Mouse (Mus musculus) hindbrain, embryonic 15.5 days (tissue): Measurements from ENCODE around the gene Sufu. TPM values are rescaled to one million over a fixed set of nuclear protein-coding genes. Genes with fewer than 3 reads are reported as not detected.

Source experiments
- ATAC-seq: fragments of 200-750 bp; cut with Nextera tagmentation; 2 replicates; pipeline ENCODE4 v1.8.0; 2017; ENCODE audit warnings: low read depth, moderate number of reproducible peaks, moderate TSS enrichment; ENCODE audit not compliant: low FRiP score
- H3K27ac ChIP-seq: fragments of 300-500 bp; sonication (generic); replicated peaks from 2 replicates; pipeline ENCODE4 v1.5.1; 2015; ENCODE audit warnings: mild to moderate bottlenecking, inconsistent platforms
- H3K27me3 ChIP-seq: fragments of 300-500 bp; sonication (generic); 2 replicates; pipeline ENCODE4 v1.6.1; 2015; ENCODE audit warnings: control low read depth, inconsistent platforms
- H3K36me3 ChIP-seq: fragments of 300-500 bp; sonication (generic); 2 replicates; pipeline ENCODE4 v1.6.1; 2015; ENCODE audit warnings: control low read depth, inconsistent platforms
- H3K4me1 ChIP-seq: fragments of 300-500 bp; sonication (generic); replicated peaks from 2 replicates; pipeline ENCODE4 v1.6.1; 2015; ENCODE audit warnings: control low read depth, inconsistent platforms
- H3K4me2 ChIP-seq: fragments of 300-500 bp; sonication (generic); 2 replicates; pipeline ENCODE4 v1.6.1; 2015; ENCODE audit warnings: moderate library complexity, mild to moderate bottlenecking, inconsistent platforms
- H3K4me3 ChIP-seq: fragments of 300-500 bp; sonication (generic); 2 replicates; pipeline ENCODE4 v1.5.1; 2015; ENCODE audit warnings: mild to moderate bottlenecking, inconsistent platforms
- H3K9ac ChIP-seq: fragments of 300-500 bp; sonication (generic); 2 replicates; pipeline ENCODE4 v1.6.1; 2015; ENCODE audit warnings: inconsistent platforms
- H3K9me3 ChIP-seq: fragments of 300-500 bp; sonication (generic); 2 replicates; pipeline ENCODE4 v1.6.1; 2016; ENCODE audit warnings: control low read depth, inconsistent platforms
- WGBS: fragments of 180-500 bp; shearing (Covaris S2); methylation state at CpG from one replicate; pipeline ENCODE4 v1.1.7; 2015; 5-methylcytosine and 5-hydroxymethylcytosine counted together
- polyA plus RNA-seq: library from polyadenylated mRNA; unstranded; fragments of >200 nt; fragmentation: Nextera tagmentation; extraction: Ambion mirVana; gene quantifications from 2 replicates; pipeline ENCODE4 v1.2.1, GENCODE M21; 2015

The Sufu gene
- polyA plus RNA-seq, 1 experiment from 2014 or later = 24.7 TPM

- Histone ChIP-seq H3K4me2 (peak overlapping the region; percentile 93), H3K9ac (peak overlapping the region; percentile 84; the same call in 1 of the 2 replicates), H3K4me3 (peak overlapping the region; percentile 85), H3K27me3 (no peaks in the 10 kb centered on the region), H3K27ac (peak overlapping the region; percentile 91), H3K4me1 (peaks cover 53% of the 10 kb centered on the region), H3K36me3 (peaks cover 3% of the 10 kb centered on the region; the same call in 1 of the 2 replicates), H3K9me3 (no peaks in the 10 kb centered on the region)
- 13% methylated on average over 8 of the region's 8 CpGs for WGBS
- ATAC-seq = no peak
Measured at GRCm38 (mm10) chr19:46396109-46396508, 587 bp upstream of the Sufu start.

- peak overlapping the region; percentile 93 for H3K4me2 ChIP-seq
- H3K9me3 ChIP-seq = no peaks in the 10 kb centered on the region
- peaks cover 11% of the 10 kb centered on the region; the same call in 1 of the 2 replicates for H3K36me3 ChIP-seq
- H3K27ac ChIP-seq = peak overlapping the region; percentile 88
- peak overlapping the region; percentile 69 for H3K4me3 ChIP-seq
- no peak for ATAC-seq
- H3K27me3 ChIP-seq = no peaks in the 10 kb centered on the region
- peaks cover 53% of the 10 kb centered on the region for H3K4me1 ChIP-seq
- peak overlapping the region; percentile 73 for H3K9ac ChIP-seq
- WGBS = 2% methylated on average over 19 of the region's 19 CpGs
Measured at GRCm38 (mm10) chr19:46397436-46398001, 823 bp downstream of the Sufu start.

DNA sequence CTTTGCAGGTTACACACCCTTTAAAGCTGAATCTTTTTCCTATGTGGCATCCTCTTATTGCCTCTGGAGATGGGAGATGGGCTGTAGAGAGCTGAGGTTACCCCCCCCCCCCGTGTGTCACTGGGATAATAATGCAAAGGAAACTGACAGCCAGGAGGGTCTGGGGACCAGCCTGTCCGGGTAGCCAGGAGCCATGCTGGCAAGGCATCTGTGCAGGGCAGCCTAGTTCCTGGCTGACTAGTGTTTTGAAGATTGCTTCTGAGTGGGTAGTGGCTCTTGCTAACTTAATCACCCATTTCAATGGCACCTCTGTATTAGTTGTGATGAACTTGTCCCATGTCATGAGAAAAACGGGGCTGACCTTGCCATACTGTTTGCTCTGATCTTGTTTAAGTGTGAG lies 1.7 kb downstream of the Sufu start:
- H3K27me3 ChIP-seq = no peaks in the 10 kb centered on the region
- H3K9me3 ChIP-seq = no peaks in the 10 kb centered on the region
- ATAC-seq = no peak
- 36% methylated on average over 3 of the region's 3 CpGs for WGBS
- H3K36me3 ChIP-seq = peaks cover 13% of the 10 kb centered on the region
- H3K27ac ChIP-seq = no peak overlapping the region
- peaks cover 50% of the 10 kb centered on the region for H3K4me1 ChIP-seq
- peak overlapping the region; percentile 28; the same call in 1 of the 2 replicates for H3K9ac ChIP-seq
- H3K4me2 ChIP-seq = peak overlapping the region; percentile 93
- H3K4me3 ChIP-seq = peak overlapping the region; percentile 69

DNA sequence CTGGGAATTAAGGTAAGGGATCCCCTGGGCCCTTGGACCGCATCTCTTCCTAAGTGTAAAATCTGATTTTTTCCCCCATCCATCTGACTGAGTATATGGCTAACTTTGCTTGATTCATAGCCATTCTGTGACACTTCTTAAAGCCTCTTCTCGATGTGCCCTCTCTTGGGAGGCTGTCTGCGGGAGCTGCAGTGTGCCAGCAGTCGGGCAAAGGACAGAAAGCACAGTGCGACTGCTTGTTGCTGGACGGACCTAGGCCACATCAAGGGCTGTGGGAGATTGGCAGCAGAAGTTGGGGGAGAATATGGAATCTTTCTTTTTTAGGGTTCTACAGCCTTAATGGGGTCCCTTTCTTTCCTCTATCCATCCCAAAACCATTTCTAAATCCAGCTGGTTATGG lies 2.7 kb downstream of the Sufu start:
- H3K4me3 ChIP-seq = no peak overlapping the region
- ATAC-seq = no peak
- H3K27ac ChIP-seq = no peak overlapping the region
- no peaks in the 10 kb centered on the region for H3K9me3 ChIP-seq
- peaks cover 40% of the 10 kb centered on the region for H3K4me1 ChIP-seq
- H3K36me3 ChIP-seq = peaks cover 15% of the 10 kb centered on the region
- H3K9ac ChIP-seq = no peak overlapping the region
- no peak overlapping the region for H3K4me2 ChIP-seq
- WGBS = 70% methylated on average over 6 of the region's 6 CpGs
- H3K27me3 ChIP-seq = no peaks in the 10 kb centered on the region

GRCm38 (mm10) chr19:46399886-46400285 lies 3.2 kb downstream of the Sufu start:
- ATAC-seq = no peak
- Histone ChIP-seq H3K4me2 (no peak overlapping the region), H3K36me3 (peaks cover 15% of the 10 kb centered on the region), H3K4me1 (peaks cover 36% of the 10 kb centered on the region), H3K9ac (no peak overlapping the region), H3K4me3 (no peak overlapping the region), H3K27me3 (no peaks in the 10 kb centered on the region), H3K9me3 (no peaks in the 10 kb centered on the region), H3K27ac (no peak overlapping the region)
- 73% methylated on average over 7 of the region's 7 CpGs for WGBS

GRCm38 (mm10) chr19:46400558-46400957 lies 3.9 kb downstream of the Sufu start:
- WGBS = 89% methylated on average over 7 of the region's 7 CpGs
- Histone ChIP-seq H3K9ac (no peak overlapping the region), H3K4me3 (no peak overlapping the region), H3K36me3 (peaks cover 15% of the 10 kb centered on the region), H3K27ac (no peak overlapping the region), H3K4me2 (no peak overlapping the region), H3K9me3 (no peaks in the 10 kb centered on the region), H3K4me1 (peaks cover 36% of the 10 kb centered on the region), H3K27me3 (no peaks in the 10 kb centered on the region)
- no peak for ATAC-seq

DNA sequence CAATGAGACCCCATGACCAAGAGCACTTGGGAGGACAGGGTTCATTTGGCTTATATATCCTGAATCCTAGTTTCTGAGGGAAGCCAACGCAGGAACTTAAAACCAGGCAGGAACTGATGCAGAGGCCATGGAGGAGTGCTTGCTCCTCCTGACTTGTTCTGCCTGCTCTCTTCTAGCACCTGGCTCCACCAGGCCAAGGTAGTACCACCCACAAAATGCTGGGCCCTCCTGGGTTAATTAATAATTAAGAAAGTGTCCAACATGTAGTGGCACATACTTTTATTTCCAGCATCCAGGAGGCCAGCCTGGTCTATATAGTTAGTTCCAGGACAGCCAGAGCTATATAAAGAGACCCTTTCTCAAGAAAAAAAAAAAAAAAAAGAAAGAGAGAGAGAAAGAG lies 7.3 kb downstream of the Sufu start:
- Histone ChIP-seq H3K4me1 (peaks cover 16% of the 10 kb centered on the region), H3K4me3 (no peak overlapping the region), H3K27ac (no peak overlapping the region), H3K27me3 (no peaks in the 10 kb centered on the region), H3K36me3 (peaks cover 15% of the 10 kb centered on the region), H3K9ac (no peak overlapping the region), H3K9me3 (no peaks in the 10 kb centered on the region), H3K4me2 (no peak overlapping the region)
- 93% methylated on average over 1 of the region's 1 CpGs for WGBS
- ATAC-seq = no peak

DNA sequence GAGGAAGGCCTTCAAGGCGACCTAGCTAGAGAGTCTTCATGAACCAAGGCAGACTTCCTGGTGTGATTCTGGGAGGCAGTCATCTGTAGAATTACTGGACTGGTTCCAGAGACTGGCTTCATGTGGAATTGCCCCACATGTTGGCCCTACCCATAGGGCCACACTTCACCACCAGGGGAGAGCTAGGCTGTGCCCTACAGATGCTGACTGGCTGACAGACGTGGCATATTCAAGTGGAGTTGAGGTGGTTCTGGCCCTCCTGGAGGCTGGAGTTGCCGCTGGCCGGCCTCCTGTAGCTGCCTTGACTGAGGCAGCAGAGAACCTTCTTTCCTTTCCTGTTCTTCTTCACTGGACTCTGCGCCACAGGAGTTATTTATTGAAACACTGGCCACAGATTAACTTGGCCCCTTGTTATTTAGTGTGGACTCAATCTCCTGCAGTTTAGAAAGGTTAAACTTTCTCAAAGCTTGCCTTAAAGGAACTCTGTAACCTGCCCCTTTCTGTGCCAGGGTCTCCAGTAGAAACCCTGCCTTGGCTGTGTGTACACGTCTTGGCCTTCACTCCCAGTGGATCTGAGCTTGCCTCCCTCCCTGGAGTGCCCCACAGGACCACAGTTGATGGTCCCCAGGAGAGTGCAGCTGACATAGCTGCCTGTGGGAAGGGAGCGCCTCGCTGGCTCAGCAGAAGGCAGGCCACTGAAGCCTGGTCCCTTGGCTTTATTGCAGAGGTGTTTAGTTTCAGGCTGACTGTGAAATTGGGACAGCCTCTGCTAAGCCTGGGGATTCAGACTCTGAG lies 10.1 kb downstream of the Sufu start:
- no peak for ATAC-seq
- Histone ChIP-seq H3K9me3 (no peaks in the 10 kb centered on the region), H3K4me2 (no peak overlapping the region), H3K4me1 (peaks cover 5% of the 10 kb centered on the region; the same call in 1 of the 2 replicates), H3K4me3 (no peak overlapping the region), H3K36me3 (peaks cover 8% of the 10 kb centered on the region), H3K27me3 (no peaks in the 10 kb centered on the region), H3K27ac (no peak overlapping the region), H3K9ac (no peak overlapping the region)
- WGBS = 69% methylated on average over 8 of the region's 8 CpGs

DNA sequence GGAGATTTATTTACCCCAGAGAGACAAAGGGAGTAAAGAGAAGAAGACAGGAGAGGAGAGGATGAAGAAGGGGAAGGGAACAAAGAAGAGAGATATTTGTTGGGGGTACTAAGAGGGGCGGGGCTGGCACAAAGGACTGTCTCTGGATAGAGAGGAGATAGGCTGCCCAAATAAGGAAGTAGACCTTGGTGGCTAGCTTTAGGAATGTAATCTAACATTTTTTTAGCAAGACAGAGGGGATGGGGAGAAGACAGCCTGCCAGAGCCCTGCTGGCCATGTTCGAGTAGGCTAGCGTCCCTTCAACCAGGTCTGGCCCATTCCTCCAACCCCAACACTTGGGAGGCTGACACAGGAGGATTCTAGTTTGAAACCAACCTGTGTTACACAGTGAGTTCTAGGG lies 12.8 kb downstream of the Sufu start:
- WGBS = 91% methylated on average over 3 of the region's 3 CpGs
- Histone ChIP-seq H3K9ac (no peak overlapping the region), H3K4me2 (no peak overlapping the region), H3K27me3 (no peaks in the 10 kb centered on the region), H3K4me3 (no peak overlapping the region), H3K4me1 (peaks cover 5% of the 10 kb centered on the region; the same call in 1 of the 2 replicates), H3K27ac (no peak overlapping the region), H3K36me3 (no peaks in the 10 kb centered on the region; the same call in 1 of the 2 replicates), H3K9me3 (no peaks in the 10 kb centered on the region)
- ATAC-seq = no peak

GRCm38 (mm10) chr19:46412056-46412805 lies 15.5 kb downstream of the Sufu start:
- H3K4me2 ChIP-seq = no peak overlapping the region
- no peak overlapping the region for H3K4me3 ChIP-seq
- H3K4me1 ChIP-seq = no peaks in the 10 kb centered on the region
- 86% methylated on average over 12 of the region's 12 CpGs for whole genome bisulfite sequencing
- no peak overlapping the region for H3K27ac ChIP-seq
- ATAC-seq = no peak
- no peak overlapping the region for H3K9ac ChIP-seq
- no peaks in the 10 kb centered on the region for H3K27me3 ChIP-seq
- H3K36me3 ChIP-seq = no peaks in the 10 kb centered on the region
- no peaks in the 10 kb centered on the region for H3K9me3 ChIP-seq

DNA sequence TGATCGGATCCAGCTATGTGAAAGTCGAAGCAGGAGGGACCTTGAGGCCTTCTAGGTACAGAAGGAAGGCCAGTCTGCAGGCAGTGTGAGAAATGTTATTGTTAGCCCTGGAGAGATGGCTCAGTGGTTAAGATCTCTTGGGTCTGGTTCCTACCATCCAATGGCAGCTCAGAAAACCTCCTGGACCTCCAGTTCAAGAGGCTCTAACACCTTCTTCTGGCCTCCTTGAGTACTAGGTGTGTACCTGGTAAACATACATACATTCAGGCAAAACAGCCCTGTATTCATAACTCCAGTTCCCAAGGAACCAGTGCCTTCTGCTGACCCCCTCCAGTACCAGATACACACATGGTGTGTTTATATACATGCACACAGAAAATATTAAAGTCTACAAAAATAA lies 17.3 kb downstream of the Sufu start:
- no peak overlapping the region for H3K9ac ChIP-seq
- WGBS = 96% methylated on average over 2 of the region's 2 CpGs
- ATAC-seq = no peak
- H3K4me3 ChIP-seq = no peak overlapping the region
- H3K4me2 ChIP-seq = no peak overlapping the region
- no peaks in the 10 kb centered on the region for H3K4me1 ChIP-seq
- no peaks in the 10 kb centered on the region for H3K9me3 ChIP-seq
- H3K27ac ChIP-seq = no peak overlapping the region
- H3K27me3 ChIP-seq = no peaks in the 10 kb centered on the region
- no peaks in the 10 kb centered on the region for H3K36me3 ChIP-seq

GRCm38 (mm10) chr19:46414486-46414885 lies 17.8 kb downstream of the Sufu start:
- H3K4me1 ChIP-seq = no peaks in the 10 kb centered on the region
- H3K36me3 ChIP-seq = no peaks in the 10 kb centered on the region
- H3K9me3 ChIP-seq = no peaks in the 10 kb centered on the region
- 93% methylated on average over 8 of the region's 8 CpGs for WGBS
- no peak overlapping the region for H3K4me2 ChIP-seq
- ATAC-seq = no peak
- H3K9ac ChIP-seq = no peak overlapping the region
- H3K27ac ChIP-seq = no peak overlapping the region
- no peaks in the 10 kb centered on the region for H3K27me3 ChIP-seq
- no peak overlapping the region for H3K4me3 ChIP-seq
